In the genomic region with DNA sequence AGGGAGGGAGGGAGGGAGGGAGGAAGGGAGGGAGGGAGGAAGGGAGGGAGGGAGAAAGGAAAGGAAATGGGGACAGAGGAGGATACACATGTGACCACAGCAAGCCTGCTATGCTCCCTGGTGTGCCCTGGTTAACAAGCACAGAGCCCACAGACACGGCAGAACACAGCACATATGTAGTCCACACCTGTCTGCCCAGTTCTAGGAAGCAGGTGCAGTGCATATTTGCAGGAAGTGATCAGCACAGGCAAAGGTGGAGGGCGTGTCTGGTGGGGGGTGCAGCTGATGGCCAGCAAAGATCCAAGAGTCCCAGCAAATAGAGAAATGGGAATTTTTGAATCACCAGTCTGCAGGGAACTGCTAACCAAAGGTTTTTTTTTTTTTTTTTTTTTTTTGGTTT, we compare ENCODE assay signal across 22 mouse cellular contexts. TPM values are rescaled to one million over a fixed set of nuclear protein-coding genes. Genes with fewer than 3 reads are reported as not detected.
"Had no signal": no experiment of that assay in that cellular context is flagged by ENCODE, and none has a peak within 500 bp of the region (broad histone marks: within the 10 kb centered on the region; RNA-seq: fewer than 3 reads in every experiment).

No protein-coding gene starts in this region.

- H3K4me3 ChIP-seq: liver, embryonic 13.5 days; liver, embryonic 15.5 days; lung, embryonic 15.5 days; midbrain, embryonic 10.5 days; midbrain, embryonic 12.5 days; midbrain, embryonic 15.5 days; myocyte; neural tube, embryonic 13.5 days; neural tube, embryonic 15.5 days had no signal

- H3K4me1 ChIP-seq: liver, embryonic 15.5 days had no signal

- H3K27ac ChIP-seq: liver, embryonic 13.5 days; liver, embryonic 15.5 days; lung, embryonic 15.5 days; macrophage; midbrain, embryonic 10.5 days; midbrain, embryonic 12.5 days; midbrain, embryonic 15.5 days; neural tube, embryonic 13.5 days; neural tube, embryonic 15.5 days had no signal

- H3K4me2 ChIP-seq: liver, embryonic 13.5 days; liver, embryonic 15.5 days; lung, embryonic 15.5 days; midbrain, embryonic 12.5 days; midbrain, embryonic 15.5 days; neural tube, embryonic 13.5 days; neural tube, embryonic 15.5 days had no signal

- H3K27me3 ChIP-seq: midbrain, embryonic 15.5 days; neural tube, embryonic 13.5 days; neural tube, embryonic 15.5 days had no signal

- ATAC-seq: liver, postnatal 0 days; lung, postnatal 0 days; midbrain, embryonic 15.5 days had no signal

- H3K9ac ChIP-seq: liver, embryonic 13.5 days; liver, embryonic 15.5 days; liver, postnatal 0 days; lung, embryonic 15.5 days; midbrain, embryonic 12.5 days; midbrain, embryonic 15.5 days; neural tube, embryonic 13.5 days; neural tube, embryonic 15.5 days had no signal

- DNase-seq: liver, embryonic 13.5 days; liver, postnatal 0 days; lung, adult 2 months; lung, postnatal 14 days; lung, postnatal 36 days; retina, postnatal 1 day; right cerebral cortex, adult 18-20 months; right cerebral cortex, postnatal 25 days; right cerebral cortex, postnatal 4 days; spleen, adult 18-20 months; thymus, postnatal 25 days; thymus, postnatal 4 days had no signal

- H3K9me3 ChIP-seq: liver, embryonic 13.5 days; liver, embryonic 15.5 days; lung, embryonic 15.5 days; midbrain, embryonic 10.5 days; midbrain, embryonic 12.5 days; midbrain, embryonic 15.5 days; neural tube, embryonic 13.5 days; neural tube, embryonic 15.5 days had no signal

- H3K36me3 ChIP-seq: liver, embryonic 13.5 days; liver, embryonic 15.5 days; lung, embryonic 15.5 days; midbrain, embryonic 12.5 days; midbrain, embryonic 15.5 days; neural tube, embryonic 13.5 days; neural tube, embryonic 15.5 days had no signal

RNA-seq across cellular contexts. Expression of gene Bcat1, which starts 23.3 kb away (rescaled TPM):
- polyA plus RNA-seq: macrophage had no signal
